ENCODE assay signal across 8 mouse cellular contexts in genomic region chr17:47395376-47395913, GRCm38 (mm10). TPM values are rescaled to one million over a fixed set of nuclear protein-coding genes. Genes with fewer than 3 reads are reported as not detected.
DNase-seq lines count a peak whose midpoint lies in the region; ATAC-seq and TF ChIP-seq lines count a peak whose summit lies in the region.

No protein-coding gene starts in this region.

- no peak for TF ChIP-seq EP300 in ES-Bruce4 (IDR thresholded peaks at IDR 0.05; ENCODE audit: insufficient read depth, low read depth, low read length)

- H3K27me3 ChIP-seq in ES-Bruce4 (ENCODE audit: control insufficient read depth, insufficient read depth, low read length, poor library complexity, severe bottlenecking), result no peaks in the 10 kb centered on the region
- H3K27me3 ChIP-seq in forebrain, embryonic 13.5 days, result peaks cover 74% of the 10 kb centered on the region
- H3K27me3 ChIP-seq in hindbrain, embryonic 11.5 days (ENCODE audit: control insufficient read depth, insufficient read depth, low read length), result peaks cover 12% of the 10 kb centered on the region
- H3K27me3 ChIP-seq in limb, embryonic 13.5 days, result peaks cover 60% of the 10 kb centered on the region
- peaks cover 32% of the 10 kb centered on the region for H3K27me3 ChIP-seq in midbrain, embryonic 13.5 days
- peaks cover 14% of the 10 kb centered on the region; the same call in 1 of the 2 replicates for H3K27me3 ChIP-seq in stomach, embryonic 15.5 days (replicated peaks)

- peak overlapping the region; percentile 41 for H3K4me2 ChIP-seq in forebrain, embryonic 13.5 days
- H3K4me2 ChIP-seq in hindbrain, embryonic 11.5 days (replicated peaks; ENCODE audit: low read depth, low read length), result peak overlapping the region; percentile 24; the same call in 1 of the 2 replicates
- H3K4me2 ChIP-seq in limb, embryonic 13.5 days (replicated peaks), result peak overlapping the region; percentile 58
- peak overlapping the region; percentile 35 for H3K4me2 ChIP-seq in midbrain, embryonic 13.5 days (replicated peaks)
- peak overlapping the region; percentile 70 for H3K4me2 ChIP-seq in stomach, embryonic 15.5 days

- peak; percentile 51 for ATAC-seq in forebrain, embryonic 13.5 days
- peak; percentile 75 for ATAC-seq in hindbrain, embryonic 11.5 days (ENCODE audit: low FRiP score)
- peak; percentile 48; the same call in 1 of the 2 replicates for ATAC-seq in limb, embryonic 13.5 days (ENCODE audit: low FRiP score, low read depth)
- peak; percentile 80 for ATAC-seq in midbrain, embryonic 13.5 days
- ATAC-seq in stomach, embryonic 15.5 days (ENCODE audit: insufficient read depth, low FRiP score, low read depth), result peak; percentile 86

- no peaks in the 10 kb centered on the region for H3K36me3 ChIP-seq in ES-Bruce4 (ENCODE audit: control insufficient read depth, insufficient read depth, low read length, poor library complexity, severe bottlenecking)
- H3K36me3 ChIP-seq in forebrain, embryonic 13.5 days (ENCODE audit: poor library complexity, severe bottlenecking), result no peaks in the 10 kb centered on the region
- no peaks in the 10 kb centered on the region for H3K36me3 ChIP-seq in hindbrain, embryonic 11.5 days (ENCODE audit: control insufficient read depth, insufficient read depth, low read length)
- H3K36me3 ChIP-seq in limb, embryonic 13.5 days, result no peaks in the 10 kb centered on the region
- no peaks in the 10 kb centered on the region for H3K36me3 ChIP-seq in midbrain, embryonic 13.5 days
- H3K36me3 ChIP-seq in stomach, embryonic 15.5 days, result no peaks in the 10 kb centered on the region

- no peaks in the 10 kb centered on the region for H3K9me3 ChIP-seq in ES-Bruce4 (replicated peaks; ENCODE audit: control insufficient read depth, insufficient read depth, low read length, poor library complexity, severe bottlenecking)
- no peaks in the 10 kb centered on the region; the same call in 1 of the 2 replicates for H3K9me3 ChIP-seq in forebrain, embryonic 13.5 days (replicated peaks)
- no peaks in the 10 kb centered on the region for H3K9me3 ChIP-seq in hindbrain, embryonic 11.5 days (ENCODE audit: control insufficient read depth, low read length)
- H3K9me3 ChIP-seq in limb, embryonic 13.5 days, result no peaks in the 10 kb centered on the region
- no peaks in the 10 kb centered on the region for H3K9me3 ChIP-seq in midbrain, embryonic 13.5 days
- H3K9me3 ChIP-seq in stomach, embryonic 15.5 days, result no peaks in the 10 kb centered on the region

- DNase-seq in adrenal gland, postnatal 25 days, result peak; percentile 68
- peak; percentile 74 for DNase-seq in hindbrain, embryonic 11.5 days (ENCODE audit: low spot score)
- no peak for DNase-seq in cerebellum, adult 8-10 months

- H3K4me1 ChIP-seq in ES-Bruce4 (ENCODE audit: control insufficient read depth, insufficient read depth, low read length), result no peaks in the 10 kb centered on the region
- peaks cover 4% of the 10 kb centered on the region; the same call in 1 of the 2 replicates for H3K4me1 ChIP-seq in forebrain, embryonic 13.5 days
- no peaks in the 10 kb centered on the region for H3K4me1 ChIP-seq in hindbrain, embryonic 11.5 days (replicated peaks; ENCODE audit: control insufficient read depth, insufficient read depth, low read length)
- peaks cover 11% of the 10 kb centered on the region for H3K4me1 ChIP-seq in limb, embryonic 13.5 days
- H3K4me1 ChIP-seq in midbrain, embryonic 13.5 days (replicated peaks), result peaks cover 14% of the 10 kb centered on the region
- H3K4me1 ChIP-seq in stomach, embryonic 15.5 days, result peaks cover 12% of the 10 kb centered on the region; the same call in 1 of the 2 replicates

- H3K9ac ChIP-seq in ES-Bruce4 (ENCODE audit: low read depth, poor library complexity, severe bottlenecking), result no peak overlapping the region
- H3K9ac ChIP-seq in forebrain, embryonic 13.5 days, result no peak overlapping the region
- H3K9ac ChIP-seq in hindbrain, embryonic 11.5 days (ENCODE audit: low read depth, low read length), result no peak overlapping the region
- H3K9ac ChIP-seq in limb, embryonic 13.5 days, result peak overlapping the region; percentile 40; the same call in 1 of the 2 replicates
- no peak overlapping the region for H3K9ac ChIP-seq in midbrain, embryonic 13.5 days (replicated peaks)
- H3K9ac ChIP-seq in stomach, embryonic 15.5 days, result no peak overlapping the region; the same call in 1 of the 2 replicates

- 3% methylated on average over 18 of the region's 20 CpGs for WGBS in forebrain, embryonic 13.5 days
- 2% methylated on average over 20 of the region's 20 CpGs for WGBS in hindbrain, embryonic 11.5 days
- WGBS in limb, embryonic 13.5 days, result 2% methylated on average over 19 of the region's 20 CpGs
- 3% methylated on average over 19 of the region's 20 CpGs for WGBS in midbrain, embryonic 13.5 days
- 1% methylated on average over 20 of the region's 20 CpGs for WGBS in stomach, embryonic 15.5 days

- TF ChIP-seq CTCF in ES-Bruce4 (IDR thresholded peaks at IDR 0.05; ENCODE audit: low read depth, low read length), result no peak

- no peak for TF ChIP-seq POLR2A in ES-Bruce4 (IDR thresholded peaks at IDR 0.05; ENCODE audit: insufficient read depth, low read length)

- no peak overlapping the region for H3K27ac ChIP-seq in ES-Bruce4 (ENCODE audit: insufficient read depth, low read length)
- no peak overlapping the region for H3K27ac ChIP-seq in forebrain, embryonic 13.5 days
- no peak overlapping the region for H3K27ac ChIP-seq in hindbrain, embryonic 11.5 days (ENCODE audit: low read depth, low read length)
- H3K27ac ChIP-seq in limb, embryonic 13.5 days, result no peak overlapping the region
- H3K27ac ChIP-seq in midbrain, embryonic 13.5 days, result no peak overlapping the region
- H3K27ac ChIP-seq in stomach, embryonic 15.5 days, result no peak overlapping the region

- H3K4me3 ChIP-seq in ES-Bruce4 (ENCODE audit: low read depth, low read length), result peak overlapping the region; percentile 47
- H3K4me3 ChIP-seq in forebrain, embryonic 13.5 days, result peak overlapping the region; percentile 21
- H3K4me3 ChIP-seq in hindbrain, embryonic 11.5 days (ENCODE audit: low read depth, low read length), result no peak overlapping the region
- H3K4me3 ChIP-seq in limb, embryonic 13.5 days, result peak overlapping the region; percentile 35
- peak overlapping the region; percentile 16 for H3K4me3 ChIP-seq in midbrain, embryonic 13.5 days (replicated peaks)
- H3K4me3 ChIP-seq in stomach, embryonic 15.5 days (replicated peaks), result peak overlapping the region; percentile 43

RNA-seq across cellular contexts. Expression of gene Guca1a, which starts 4.9 kb away (rescaled TPM):
- 4.1 and 4.7 TPM in 2 replicates for polyA plus RNA-seq in ES-Bruce4 (2011; ENCODE audit: insufficient read depth, insufficient read length, low read depth, missing spikeins)
- 2.2 TPM in 1 of 2 replicates, not detected in the other for total RNA-seq in adrenal gland, postnatal 25 days (2021)
- 0.26 and 0.28 TPM in 2 replicates for polyA plus RNA-seq in forebrain, embryonic 13.5 days (2015; fragmentation: Nextera tagmentation; extraction: Ambion mirVana)
- polyA plus RNA-seq in hindbrain, embryonic 11.5 days (2014; fragmentation: Nextera tagmentation; extraction: Ambion mirVana), result 1.2 and 1.3 TPM in 2 replicates
- 1.8 and 2.7 TPM in 2 replicates for polyA plus RNA-seq in limb, embryonic 13.5 days (2015; fragmentation: Nextera tagmentation; extraction: Ambion mirVana)
- 0.19 and 0.31 TPM in 2 replicates for polyA plus RNA-seq in midbrain, embryonic 13.5 days (2015; fragmentation: Nextera tagmentation; extraction: Ambion mirVana)
- polyA plus RNA-seq in stomach, embryonic 15.5 days (2015; fragmentation: Nextera tagmentation; extraction: Ambion mirVana), result 3.0 and 4.0 TPM in 2 replicates

RNA-seq across cellular contexts. Expression of gene Guca1b, which starts 10.3 kb away (rescaled TPM):
- polyA plus RNA-seq in ES-Bruce4 (2011; ENCODE audit: insufficient read depth, insufficient read length, low read depth, missing spikeins), result 0.91 and 1.1 TPM in 2 replicates
- 1.6 and 3.2 TPM in 2 replicates for total RNA-seq in adrenal gland, postnatal 25 days (2021)
- 0.20 and 0.36 TPM in 2 replicates for polyA plus RNA-seq in forebrain, embryonic 13.5 days (2015; fragmentation: Nextera tagmentation; extraction: Ambion mirVana)
- polyA plus RNA-seq in hindbrain, embryonic 11.5 days (2014; fragmentation: Nextera tagmentation; extraction: Ambion mirVana), result 0.31 and 0.35 TPM in 2 replicates
- polyA plus RNA-seq in limb, embryonic 13.5 days (2015; fragmentation: Nextera tagmentation; extraction: Ambion mirVana), result 0.49 and 0.62 TPM in 2 replicates
- polyA plus RNA-seq in midbrain, embryonic 13.5 days (2015; fragmentation: Nextera tagmentation; extraction: Ambion mirVana), result 0.48 and 0.93 TPM in 2 replicates
- 0.46 and 0.49 TPM in 2 replicates for polyA plus RNA-seq in stomach, embryonic 15.5 days (2015; fragmentation: Nextera tagmentation; extraction: Ambion mirVana)

RNA-seq across cellular contexts. Expression of gene Mrps10, which starts 26.8 kb away (rescaled TPM):
- 71.3 and 83.6 TPM in 2 replicates for polyA plus RNA-seq in ES-Bruce4 (2011; ENCODE audit: insufficient read depth, insufficient read length, low read depth, missing spikeins)
- total RNA-seq in adrenal gland, postnatal 25 days (2021), result 47.5 and 53.5 TPM in 2 replicates
- 74.0 and 78.7 TPM in 2 replicates for polyA plus RNA-seq in forebrain, embryonic 13.5 days (2015; fragmentation: Nextera tagmentation; extraction: Ambion mirVana)
- 71.5 and 73.6 TPM in 2 replicates for polyA plus RNA-seq in hindbrain, embryonic 11.5 days (2014; fragmentation: Nextera tagmentation; extraction: Ambion mirVana)
- 74.1 and 75.8 TPM in 2 replicates for polyA plus RNA-seq in limb, embryonic 13.5 days (2015; fragmentation: Nextera tagmentation; extraction: Ambion mirVana)
- 76.8 and 81.0 TPM in 2 replicates for polyA plus RNA-seq in midbrain, embryonic 13.5 days (2015; fragmentation: Nextera tagmentation; extraction: Ambion mirVana)
- 73.1 and 77.4 TPM in 2 replicates for polyA plus RNA-seq in stomach, embryonic 15.5 days (2015; fragmentation: Nextera tagmentation; extraction: Ambion mirVana)

RNA-seq across cellular contexts. Expression of gene AI661453, which starts 41.0 kb away (rescaled TPM):
- polyA plus RNA-seq in ES-Bruce4 (2011; ENCODE audit: insufficient read depth, insufficient read length, low read depth, missing spikeins), result 37.6 and 39.2 TPM in 2 replicates
- 0.73 and 0.86 TPM in 2 replicates for total RNA-seq in adrenal gland, postnatal 25 days (2021)
- polyA plus RNA-seq in forebrain, embryonic 13.5 days (2015; fragmentation: Nextera tagmentation; extraction: Ambion mirVana), result 0.13 and 0.16 TPM in 2 replicates
- polyA plus RNA-seq in hindbrain, embryonic 11.5 days (2014; fragmentation: Nextera tagmentation; extraction: Ambion mirVana), result 0.40 and 0.49 TPM in 2 replicates
- polyA plus RNA-seq in limb, embryonic 13.5 days (2015; fragmentation: Nextera tagmentation; extraction: Ambion mirVana), result 0.66 and 0.99 TPM in 2 replicates
- polyA plus RNA-seq in midbrain, embryonic 13.5 days (2015; fragmentation: Nextera tagmentation; extraction: Ambion mirVana), result 0.26 and 0.30 TPM in 2 replicates
- polyA plus RNA-seq in stomach, embryonic 15.5 days (2015; fragmentation: Nextera tagmentation; extraction: Ambion mirVana), result 3.5 and 4.0 TPM in 2 replicates

RNA-seq across cellular contexts. Expression of gene 1700001C19Rik, which starts 41.7 kb away (rescaled TPM):
- polyA plus RNA-seq in ES-Bruce4 (2011; ENCODE audit: insufficient read depth, insufficient read length, low read depth, missing spikeins), result 0.75 and 1.3 TPM in 2 replicates
- total RNA-seq in adrenal gland, postnatal 25 days (2021), result not detected in 2 replicates
- polyA plus RNA-seq in forebrain, embryonic 13.5 days (2015; fragmentation: Nextera tagmentation; extraction: Ambion mirVana), result 0.28 and 0.42 TPM in 2 replicates
- polyA plus RNA-seq in hindbrain, embryonic 11.5 days (2014; fragmentation: Nextera tagmentation; extraction: Ambion mirVana), result 0.42 and 0.68 TPM in 2 replicates
- polyA plus RNA-seq in limb, embryonic 13.5 days (2015; fragmentation: Nextera tagmentation; extraction: Ambion mirVana), result 0.24 TPM in 1 of 2 replicates, not detected in the other
- polyA plus RNA-seq in midbrain, embryonic 13.5 days (2015; fragmentation: Nextera tagmentation; extraction: Ambion mirVana), result 0.62 and 0.70 TPM in 2 replicates
- polyA plus RNA-seq in stomach, embryonic 15.5 days (2015; fragmentation: Nextera tagmentation; extraction: Ambion mirVana), result 0.12 and 0.37 TPM in 2 replicates
